Comparison of ENCODE assay signal across 13 mouse cellular contexts in genomic region chr7:73614341-73614740, GRCm38 (mm10).
DNase-seq lines count a peak whose midpoint lies in the region; ATAC-seq and TF ChIP-seq lines count a peak whose summit lies in the region.
"Had no signal": no experiment of that assay in that cellular context is flagged by ENCODE, and none has a peak within 500 bp of the region (broad histone marks: within the 10 kb centered on the region; RNA-seq: fewer than 3 reads in every experiment).

No protein-coding gene starts in this region.

- no peak overlapping the region for H3K4me3 ChIP-seq in kidney, embryonic 15.5 days (replicated peaks)
- peak overlapping the region; percentile 86 for H3K4me3 ChIP-seq in E14TG2a.4 (replicated peaks; ENCODE audit: low read length)
- no peak overlapping the region for H3K4me3 ChIP-seq in limb, embryonic 10.5 days
- H3K4me3 ChIP-seq: erythroblast, embryonic 14.5 days; limb, embryonic 13.5 days had no signal

- TF ChIP-seq POLR2A in brain, embryonic 14.5 days (IDR thresholded peaks at IDR 0.05; ENCODE audit: borderline replicate concordance, extremely low read depth, insufficient read depth, insufficient read length, poor library complexity, severe bottlenecking), result no peak

- H3K27me3 ChIP-seq in kidney, embryonic 15.5 days, result no peaks in the 10 kb centered on the region
- H3K27me3 ChIP-seq in E14TG2a.4 (ENCODE audit: insufficient read depth, low read length), result no peaks in the 10 kb centered on the region
- no peaks in the 10 kb centered on the region for H3K27me3 ChIP-seq in limb, embryonic 10.5 days (ENCODE audit: low read depth, poor library complexity, severe bottlenecking)
- H3K27me3 ChIP-seq: limb, embryonic 13.5 days had no signal

- H3K9ac ChIP-seq in kidney, embryonic 15.5 days, result no peak overlapping the region
- H3K9ac ChIP-seq: limb, embryonic 13.5 days had no signal

- no peaks in the 10 kb centered on the region for H3K9me3 ChIP-seq in kidney, embryonic 15.5 days (replicated peaks)
- no peaks in the 10 kb centered on the region for H3K9me3 ChIP-seq in E14TG2a.4 (ENCODE audit: low read length)
- H3K9me3 ChIP-seq in limb, embryonic 10.5 days (replicated peaks), result no peaks in the 10 kb centered on the region
- H3K9me3 ChIP-seq: limb, embryonic 13.5 days had no signal

- H3K4me2 ChIP-seq in kidney, embryonic 15.5 days, result no peak overlapping the region
- H3K4me2 ChIP-seq: heart, embryonic 11.5 days had no signal

- no peaks in the 10 kb centered on the region for H3K36me3 ChIP-seq in kidney, embryonic 15.5 days
- H3K36me3 ChIP-seq in E14TG2a.4 (ENCODE audit: insufficient read depth, low read length), result no peaks in the 10 kb centered on the region
- H3K36me3 ChIP-seq in limb, embryonic 10.5 days, result no peaks in the 10 kb centered on the region
- H3K36me3 ChIP-seq: limb, embryonic 13.5 days had no signal

- 88% methylated on average over 4 of the region's 4 CpGs for WGBS in kidney, embryonic 15.5 days
- WGBS in limb, embryonic 10.5 days, result 94% methylated on average over 4 of the region's 4 CpGs

- H3K27ac ChIP-seq in kidney, embryonic 15.5 days, result peak overlapping the region; percentile 68
- H3K27ac ChIP-seq in limb, embryonic 10.5 days, result 0 out of 2 replicates have a peak overlapping the region, but pooled peaks have one; percentile 69

- intact Hi-C loops in gastrocnemius, postnatal 14 days (cut with DNase I; ENCODE audit: low total_unique reads), result no loop called here

- TF ChIP-seq CTCF in E14TG2a.4 (conservative IDR thresholded peaks at IDR 0.05; ENCODE audit: low read length), result no peak
- no peak for TF ChIP-seq CTCF in brain, embryonic 14.5 days (IDR thresholded peaks at IDR 0.05; ENCODE audit: borderline replicate concordance, extremely low read depth, insufficient read depth, insufficient read length)

- DNase-seq in kidney, adult 18-20 months, result no peak
- peak; percentile 77 for DNase-seq in brain, embryonic 14.5 days (ENCODE audit: low read depth)
- no peak for DNase-seq in limb, embryonic 10.5 days (ENCODE audit: low spot score)
- no peak for DNase-seq in gastrocnemius, postnatal 14 days
- no peak for DNase-seq in right cerebral cortex, postnatal 10 days (ENCODE audit: low spot score in 2 of 2)
- DNase-seq: adrenal gland, postnatal 25 days; cerebellum, adult 9-10 months had no signal

- no peak for ATAC-seq in kidney, embryonic 15.5 days (replicated peaks; ENCODE audit: low FRiP score)
- no peak for ATAC-seq in megakaryocyte progenitor cell, adult 5-6 weeks (replicated peaks; ENCODE audit: poor library complexity)

- H3K4me1 ChIP-seq in kidney, embryonic 15.5 days, result peaks cover 34% of the 10 kb centered on the region
- peaks cover 50% of the 10 kb centered on the region for H3K4me1 ChIP-seq in E14TG2a.4 (replicated peaks; ENCODE audit: low read depth, low read length)
- peaks cover 53% of the 10 kb centered on the region for H3K4me1 ChIP-seq in limb, embryonic 10.5 days
